Comparison of ENCODE assay signal across 18 mouse cellular contexts in genomic region chr9:67493876-67494552, GRCm38 (mm10).
A peak's percentile ranks its signal among the peaks of the same experiment; 100 is the strongest.
DNase-seq lines count a peak whose midpoint lies in the region; ATAC-seq and TF ChIP-seq lines count a peak whose summit lies in the region.
"Had no signal": no experiment of that assay in that cellular context is flagged by ENCODE, and none has a peak within 500 bp of the region (broad histone marks: within the 10 kb centered on the region; RNA-seq: fewer than 3 reads in every experiment).

No protein-coding gene starts in this region.

- no peak for ATAC-seq in limb, embryonic 14.5 days (ENCODE audit: low FRiP score, low read depth)
- no peak for ATAC-seq in intestine, embryonic 15.5 days
- ATAC-seq: forebrain, embryonic 14.5 days had no signal

- H3K27ac ChIP-seq in limb, embryonic 14.5 days (replicated peaks; ENCODE audit: low read depth, low read length) = no peak overlapping the region
- no peak overlapping the region for H3K27ac ChIP-seq in limb, embryonic 10.5 days
- H3K27ac ChIP-seq in intestine, embryonic 15.5 days = no peak overlapping the region
- H3K27ac ChIP-seq: embryonic facial prominence, embryonic 12.5 days; hindbrain, embryonic 13.5 days; left cerebral cortex, adult 2 months; liver, embryonic 15.5 days had no signal

- WGBS in limb, embryonic 14.5 days = 67% methylated on average over 8 of the region's 8 CpGs
- 88% methylated on average over 8 of the region's 8 CpGs for WGBS in limb, embryonic 10.5 days
- 88% methylated on average over 8 of the region's 8 CpGs for WGBS in intestine, embryonic 15.5 days

- no peak overlapping the region for H3K9ac ChIP-seq in limb, embryonic 14.5 days (ENCODE audit: low read depth, low read length, severe bottlenecking)
- no peak overlapping the region for H3K9ac ChIP-seq in intestine, embryonic 15.5 days
- H3K9ac ChIP-seq: embryonic facial prominence, embryonic 12.5 days; hindbrain, embryonic 13.5 days; liver, embryonic 15.5 days had no signal

- H3K4me2 ChIP-seq in limb, embryonic 14.5 days (replicated peaks; ENCODE audit: low read depth, low read length, severe bottlenecking) = no peak overlapping the region
- no peak overlapping the region for H3K4me2 ChIP-seq in intestine, embryonic 15.5 days (replicated peaks)
- H3K4me2 ChIP-seq: embryonic facial prominence, embryonic 12.5 days; hindbrain, embryonic 13.5 days; liver, embryonic 15.5 days had no signal

- no peaks in the 10 kb centered on the region for H3K9me3 ChIP-seq in limb, embryonic 14.5 days (ENCODE audit: control insufficient read depth, low read length)
- H3K9me3 ChIP-seq in limb, embryonic 10.5 days (replicated peaks) = no peaks in the 10 kb centered on the region
- no peaks in the 10 kb centered on the region for H3K9me3 ChIP-seq in intestine, embryonic 15.5 days
- H3K9me3 ChIP-seq: embryonic facial prominence, embryonic 12.5 days; hindbrain, embryonic 13.5 days; liver, embryonic 15.5 days had no signal

- H3K36me3 ChIP-seq in limb, embryonic 14.5 days (ENCODE audit: control insufficient read depth, insufficient read depth, low read length) = no peaks in the 10 kb centered on the region
- no peaks in the 10 kb centered on the region for H3K36me3 ChIP-seq in limb, embryonic 10.5 days
- no peaks in the 10 kb centered on the region for H3K36me3 ChIP-seq in intestine, embryonic 15.5 days
- H3K36me3 ChIP-seq: embryonic facial prominence, embryonic 12.5 days; hindbrain, embryonic 13.5 days; liver, embryonic 15.5 days had no signal

- peak; percentile 61 for DNase-seq in adrenal gland, postnatal 10 days
- DNase-seq in adrenal gland, postnatal 4 days (ENCODE audit: low spot score in 2 of 2) = no peak
- DNase-seq in limb, embryonic 14.5 days (ENCODE audit: low spot score) = peak; percentile 29
- no peak for DNase-seq in limb, embryonic 10.5 days (ENCODE audit: low spot score)
- DNase-seq in adrenal gland, postnatal 36 days = peak; percentile 24 to 53
- peak; percentile 37 for DNase-seq in lung, postnatal 14 days
- DNase-seq in left cerebral cortex, adult 9 months (ENCODE audit: low spot score in 2 of 2) = no peak
- DNase-seq: cerebellum, postnatal 25 days; kidney, adult 18-20 months; kidney, postnatal 4 days; spleen, adult 18-20 months; thymus, adult 18-20 months had no signal

- H3K27me3 ChIP-seq in limb, embryonic 14.5 days (ENCODE audit: control insufficient read depth, insufficient read depth, low read length) = no peaks in the 10 kb centered on the region
- no peaks in the 10 kb centered on the region for H3K27me3 ChIP-seq in limb, embryonic 10.5 days (ENCODE audit: low read depth, poor library complexity, severe bottlenecking)
- no peaks in the 10 kb centered on the region for H3K27me3 ChIP-seq in intestine, embryonic 15.5 days (replicated peaks)
- H3K27me3 ChIP-seq: embryonic facial prominence, embryonic 12.5 days; hindbrain, embryonic 13.5 days; liver, embryonic 15.5 days had no signal

- TF ChIP-seq POLR2A in limb, embryonic 14.5 days (IDR thresholded peaks at IDR 0.05; ENCODE audit: borderline replicate concordance, extremely low read depth, insufficient read depth, insufficient read length) = no peak

- H3K4me1 ChIP-seq in limb, embryonic 14.5 days (ENCODE audit: control insufficient read depth, insufficient read depth, low read length) = peaks cover 16% of the 10 kb centered on the region
- H3K4me1 ChIP-seq in limb, embryonic 10.5 days = peaks cover 11% of the 10 kb centered on the region
- peaks cover 8% of the 10 kb centered on the region; the same call in 1 of the 2 replicates for H3K4me1 ChIP-seq in intestine, embryonic 15.5 days (replicated peaks)
- H3K4me1 ChIP-seq: liver, embryonic 15.5 days had no signal

- H3K4me3 ChIP-seq in limb, embryonic 14.5 days (replicated peaks; ENCODE audit: low read length) = no peak overlapping the region
- H3K4me3 ChIP-seq in limb, embryonic 10.5 days = no peak overlapping the region
- no peak overlapping the region for H3K4me3 ChIP-seq in intestine, embryonic 15.5 days (replicated peaks)
- H3K4me3 ChIP-seq: embryonic facial prominence, embryonic 12.5 days; hindbrain, embryonic 13.5 days; left cerebral cortex, adult 2 months; liver, embryonic 15.5 days had no signal

Comparison
In these comparisons a context has a peak if more than half of its experiments do, and no peak if none do; other contexts are left out.
1. DNase-seq: peak in adrenal gland, postnatal 10 days (single experiment), limb, embryonic 14.5 days (single experiment), adrenal gland, postnatal 36 days (2 of 2) and lung, postnatal 14 days (single experiment); none in adrenal gland, postnatal 4 days (0 of 2), limb, embryonic 10.5 days (single experiment) and left cerebral cortex, adult 9 months (0 of 2).